Mouse (Mus musculus): ENCODE data around the gene Zfp595. TPM values are rescaled to one million over a fixed set of nuclear protein-coding genes. Genes with fewer than 3 reads are reported as not detected.
A peak's percentile ranks its signal among the peaks of the same experiment; 100 is the strongest.
"Not testable (repeated sequence)": the region's sequence is repeated elsewhere in the genome, so short reads cannot be mapped to it uniquely, and the experiment has no call there.

Gene Zfp595
- polyA plus RNA-seq (2014; fragmentation: Nextera tagmentation; extraction: Ambion mirVana) = 1.8 and 3.0 TPM in 2 replicates

DNA sequence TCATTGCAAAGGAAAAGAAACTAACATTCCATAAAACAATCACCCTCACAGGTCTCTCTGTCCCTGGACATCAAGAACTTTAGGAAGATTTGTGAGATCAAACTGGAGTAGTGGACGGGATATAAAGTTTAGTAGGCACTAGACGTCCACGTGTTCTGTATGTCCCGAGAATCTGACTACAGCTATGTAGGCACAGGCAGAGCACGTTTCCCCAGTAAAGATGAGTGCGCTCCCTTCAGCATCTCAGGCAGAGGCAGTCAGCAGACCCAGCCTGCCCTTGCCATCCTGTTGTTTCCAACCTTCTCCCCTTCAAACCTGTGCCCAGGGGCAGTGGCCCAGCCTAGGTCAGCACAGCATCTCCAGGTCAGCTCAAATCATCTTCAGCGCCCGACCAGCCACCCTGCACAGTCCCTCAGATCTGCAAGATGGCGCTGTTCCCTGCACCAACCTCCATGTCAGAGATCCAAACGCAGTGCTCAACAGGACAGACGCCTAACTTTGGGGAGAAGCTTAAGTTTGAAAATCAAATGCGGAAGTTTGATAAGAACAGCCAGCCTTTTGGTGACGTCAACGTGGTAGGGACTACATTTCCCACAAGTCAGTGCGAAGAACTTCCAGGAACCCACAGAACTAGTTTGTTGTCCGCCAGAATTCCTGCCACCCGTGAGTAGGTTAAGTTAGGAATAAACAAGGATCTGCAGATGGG lies at the start of gene Zfp595:
TSS of gene Zfp595 (minus strand) at position 552 of the 706 bp plus-strand sequence.
- Histone ChIP-seq H3K36me3 (ENCODE audit: control insufficient read depth, insufficient read depth, low read length) (no peaks in the 10 kb centered on the region), H3K9ac (replicated peaks; ENCODE audit: low read depth, low read length) (peak within 1 kb of the TSS; percentile 39), H3K4me3 (ENCODE audit: low read depth, low read length) (peak within 1 kb of the TSS; percentile 40), H3K4me1 (ENCODE audit: control insufficient read depth, insufficient read depth, low read length) (peaks cover 4% of the 10 kb centered on the region; the same call in 1 of the 2 replicates), H3K27me3 (ENCODE audit: control insufficient read depth, insufficient read depth, low read length) (no peaks in the 10 kb centered on the region), H3K9me3 (ENCODE audit: control insufficient read depth, low read length) (no peaks in the 10 kb centered on the region), H3K27ac (ENCODE audit: low read depth, low read length) (no peak within 1 kb of the TSS), H3K4me2 (ENCODE audit: low read depth, low read length) (peak within 1 kb of the TSS; percentile 61)
- WGBS = 18% methylated on average over 17 of the region's 17 CpGs
- peak; percentile 94 for ATAC-seq (ENCODE audit: low read depth)

DNA sequence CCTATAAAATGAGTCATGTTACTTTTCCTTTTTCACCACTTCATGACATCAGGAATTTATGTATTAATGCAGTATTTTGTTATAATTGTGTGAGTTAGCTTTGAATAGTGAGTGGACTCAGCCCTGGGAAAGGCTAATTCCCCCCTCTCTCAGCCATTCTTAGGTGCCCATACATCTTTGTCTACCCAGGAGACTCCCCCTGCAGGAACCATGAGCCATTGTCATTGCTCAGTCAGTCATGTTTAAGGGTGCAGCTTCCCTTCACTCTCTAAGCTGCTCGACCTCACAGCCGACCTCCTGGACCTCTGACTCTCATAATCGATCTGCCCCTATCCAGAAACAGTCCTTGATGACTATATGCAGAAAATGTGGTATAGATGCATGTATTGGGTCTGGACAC lies 43.9 kb upstream of the Zfp595 start:
- not testable (repeated sequence) for H3K9ac ChIP-seq (replicated peaks; ENCODE audit: low read depth, low read length); H3K4me2 ChIP-seq (ENCODE audit: low read depth, low read length); H3K4me3 ChIP-seq (ENCODE audit: low read depth, low read length); H3K27ac ChIP-seq (ENCODE audit: low read depth, low read length); H3K4me1 ChIP-seq (ENCODE audit: control insufficient read depth, insufficient read depth, low read length); H3K27me3 ChIP-seq (ENCODE audit: control insufficient read depth, insufficient read depth, low read length); H3K9me3 ChIP-seq (ENCODE audit: control insufficient read depth, low read length); H3K36me3 ChIP-seq (ENCODE audit: control insufficient read depth, insufficient read depth, low read length)
- ATAC-seq (ENCODE audit: low read depth) = peak; percentile 41; the same call in 1 of the 2 replicates
- 66% methylated on average over 3 of the region's 3 CpGs for WGBS

DNA sequence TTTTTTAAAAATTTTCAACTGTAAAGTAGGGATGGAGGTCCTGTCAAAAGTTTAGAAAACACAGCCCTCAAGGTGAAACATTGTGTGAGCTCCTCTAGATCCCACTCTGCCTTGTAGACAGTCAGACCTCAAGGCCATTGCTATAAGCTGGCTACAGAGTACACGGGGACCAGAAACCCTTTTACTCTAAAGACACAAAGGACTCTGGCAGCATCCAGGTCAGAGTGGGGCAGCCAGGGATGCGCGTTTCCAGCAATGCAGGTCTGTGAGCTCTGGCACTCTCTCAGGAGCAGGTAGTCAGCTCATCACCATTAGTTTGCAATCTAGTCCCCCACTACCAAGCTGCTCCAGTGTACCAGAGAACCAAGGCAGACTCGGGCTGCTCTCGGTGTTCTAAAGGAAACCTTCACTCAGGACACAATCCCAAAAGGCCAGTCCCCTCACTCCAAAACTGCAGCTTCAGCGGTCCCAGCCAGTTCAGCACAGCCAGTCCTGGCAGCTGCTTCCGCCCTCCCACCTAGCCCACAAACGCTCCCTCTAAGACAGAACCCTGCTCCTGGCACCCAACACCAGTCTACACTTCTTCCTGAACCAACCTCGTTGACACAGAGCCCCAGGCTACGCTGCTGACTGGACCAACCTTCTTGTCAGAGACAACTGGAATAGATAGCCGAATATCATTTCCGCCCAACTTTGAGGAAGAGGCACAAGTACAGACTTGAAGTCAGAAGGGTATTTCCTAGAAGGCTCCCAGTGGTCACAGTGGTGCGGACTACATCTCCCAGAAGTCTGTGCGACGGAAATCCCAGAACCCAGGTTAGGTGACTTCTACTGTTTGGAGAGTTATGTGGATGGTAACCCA lies 42.9 kb upstream of the Zfp595 start, which contains the start of the genes Gm28041 and Zfp456:
TSS of gene Gm28041 (minus strand) at position 684 of the 862 bp plus-strand sequence.
TSS of gene Zfp456 (minus strand) at position 761 of the 862 bp plus-strand sequence.
- not testable (repeated sequence) for H3K9ac ChIP-seq (replicated peaks; ENCODE audit: low read depth, low read length); H3K27me3 ChIP-seq (ENCODE audit: control insufficient read depth, insufficient read depth, low read length); H3K4me1 ChIP-seq (ENCODE audit: control insufficient read depth, insufficient read depth, low read length); H3K9me3 ChIP-seq (ENCODE audit: control insufficient read depth, low read length); H3K36me3 ChIP-seq (ENCODE audit: control insufficient read depth, insufficient read depth, low read length); H3K27ac ChIP-seq (ENCODE audit: low read depth, low read length)
- Histone ChIP-seq H3K4me2 (ENCODE audit: low read depth, low read length) (peak within 1 kb of the TSS; percentile 49), H3K4me3 (ENCODE audit: low read depth, low read length) (peak within 1 kb of the TSS; percentile 26)
- 23% methylated on average over 13 of the region's 15 CpGs for WGBS
- peak; percentile 97 for ATAC-seq (ENCODE audit: low read depth)

DNA sequence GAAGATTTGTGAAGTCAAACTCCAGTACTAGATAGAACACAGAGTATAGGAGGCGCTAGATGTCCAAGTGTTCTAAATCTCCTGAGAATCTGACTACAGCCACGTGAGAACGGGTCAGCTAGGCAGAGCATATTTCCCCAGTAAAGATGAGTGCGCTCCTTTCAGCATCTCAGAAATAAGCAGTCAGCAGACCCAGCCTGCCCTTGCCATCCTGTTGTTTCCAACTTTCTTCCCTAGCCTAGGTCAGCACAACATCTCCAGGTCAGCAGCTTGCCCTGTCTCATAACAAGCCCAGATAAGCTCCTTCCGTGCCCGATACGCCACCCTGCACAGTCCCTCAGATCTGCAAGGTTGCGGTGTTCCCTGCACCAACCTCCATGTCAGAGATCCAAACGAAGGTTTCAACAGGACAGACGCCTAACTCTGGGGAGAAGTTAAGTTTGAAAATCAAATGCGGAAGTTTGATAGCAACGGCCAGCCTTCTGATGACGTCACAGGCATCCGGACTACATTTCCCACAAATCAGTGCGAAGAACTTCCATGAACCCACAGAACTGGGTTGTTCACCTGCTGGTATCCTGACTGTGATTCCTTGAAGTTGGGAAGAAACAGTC lies 27.9 kb upstream of the Zfp595 start, which contains the start of the genes Gm28044 and Zfp953:
TSS of gene Gm28044 (minus strand) at position 406 of the 614 bp plus-strand sequence.
TSS of gene Zfp953 (minus strand) at position 475 of the 614 bp plus-strand sequence.
- H3K9ac ChIP-seq (replicated peaks; ENCODE audit: low read depth, low read length) = peak within 1 kb of the TSS; percentile 47
- H3K27ac ChIP-seq (ENCODE audit: low read depth, low read length) = no peak within 1 kb of the TSS
- H3K4me3 ChIP-seq (ENCODE audit: low read depth, low read length) = peak within 1 kb of the TSS; percentile 60
- H3K4me1 ChIP-seq (ENCODE audit: control insufficient read depth, insufficient read depth, low read length) = 0 out of 2 replicates have a peak, but pooled peaks cover 3% of the 10 kb centered on the region
- no peaks in the 10 kb centered on the region for H3K36me3 ChIP-seq (ENCODE audit: control insufficient read depth, insufficient read depth, low read length)
- peak; percentile 97 for ATAC-seq (ENCODE audit: low read depth)
- H3K27me3 ChIP-seq (ENCODE audit: control insufficient read depth, insufficient read depth, low read length) = no peaks in the 10 kb centered on the region
- H3K9me3 ChIP-seq (ENCODE audit: control insufficient read depth, low read length) = no peaks in the 10 kb centered on the region
- H3K4me2 ChIP-seq (ENCODE audit: low read depth, low read length) = peak within 1 kb of the TSS; percentile 63
- under 1% methylated on average over 15 of the region's 15 CpGs for WGBS

DNA sequence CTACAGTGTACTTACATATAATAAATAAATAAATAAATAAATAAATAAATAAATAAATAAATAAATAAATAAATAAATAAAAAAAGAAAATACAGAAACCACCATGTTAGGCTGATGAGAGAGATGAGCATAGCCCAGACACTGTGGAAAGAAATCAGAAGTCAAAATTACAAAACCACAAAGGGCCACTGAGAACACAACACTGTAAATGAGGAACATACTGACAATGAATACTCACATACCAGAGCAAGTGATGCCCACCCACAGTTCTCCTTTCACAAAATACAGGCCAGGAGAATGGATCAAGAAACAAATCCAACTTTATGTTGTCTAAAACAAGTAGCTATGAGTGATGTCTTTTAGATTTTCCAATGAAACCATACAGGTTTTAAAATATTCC lies 19.5 kb upstream of the Zfp595 start:
- no peak overlapping the region for H3K4me3 ChIP-seq (ENCODE audit: low read depth, low read length)

DNA sequence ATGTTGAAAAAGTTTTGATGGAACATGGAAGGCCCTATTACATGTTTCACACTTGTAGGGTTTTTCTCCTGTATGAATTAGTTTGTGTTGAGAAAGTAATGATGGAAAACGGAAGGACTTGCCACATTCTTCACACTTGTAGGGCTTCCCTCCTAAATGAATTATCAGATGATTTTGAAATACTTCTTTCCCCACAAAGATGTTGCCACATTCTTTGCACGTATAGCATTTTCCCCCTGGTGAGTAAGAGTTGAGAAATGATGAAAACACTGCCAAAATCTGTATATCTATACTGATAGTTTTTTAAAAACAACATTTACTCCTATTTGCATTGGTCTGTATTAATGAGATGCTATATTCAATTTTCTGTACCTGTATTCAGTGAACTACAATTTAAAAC lies 11.1 kb upstream of the Zfp595 start:
- Histone ChIP-seq H3K9ac (replicated peaks; ENCODE audit: low read depth, low read length) (no peak overlapping the region), H3K4me2 (ENCODE audit: low read depth, low read length) (no peak overlapping the region), H3K4me1 (ENCODE audit: control insufficient read depth, insufficient read depth, low read length) (no peaks in the 10 kb centered on the region), H3K9me3 (ENCODE audit: control insufficient read depth, low read length) (no peaks in the 10 kb centered on the region), H3K27me3 (ENCODE audit: control insufficient read depth, insufficient read depth, low read length) (no peaks in the 10 kb centered on the region), H3K36me3 (ENCODE audit: control insufficient read depth, insufficient read depth, low read length) (no peaks in the 10 kb centered on the region), H3K27ac (ENCODE audit: low read depth, low read length) (no peak overlapping the region), H3K4me3 (ENCODE audit: low read depth, low read length) (no peak overlapping the region)
- ATAC-seq (ENCODE audit: low read depth) = no peak
- 95% methylated on average over 2 of the region's 2 CpGs for WGBS

More for the DNA sequence above, 19.5 kb upstream of the Zfp595 start:
- no peaks in the 10 kb centered on the region for H3K27me3 ChIP-seq (ENCODE audit: control insufficient read depth, insufficient read depth, low read length)
- H3K4me2 ChIP-seq (ENCODE audit: low read depth, low read length) = no peak overlapping the region
- no peak for ATAC-seq (ENCODE audit: low read depth)
- H3K9ac ChIP-seq (replicated peaks; ENCODE audit: low read depth, low read length) = no peak overlapping the region
- no peaks in the 10 kb centered on the region for H3K9me3 ChIP-seq (ENCODE audit: control insufficient read depth, low read length)
- no peak overlapping the region for H3K27ac ChIP-seq (ENCODE audit: low read depth, low read length)
- no peaks in the 10 kb centered on the region for H3K4me1 ChIP-seq (ENCODE audit: control insufficient read depth, insufficient read depth, low read length)
- H3K36me3 ChIP-seq (ENCODE audit: control insufficient read depth, insufficient read depth, low read length) = no peaks in the 10 kb centered on the region

DNA sequence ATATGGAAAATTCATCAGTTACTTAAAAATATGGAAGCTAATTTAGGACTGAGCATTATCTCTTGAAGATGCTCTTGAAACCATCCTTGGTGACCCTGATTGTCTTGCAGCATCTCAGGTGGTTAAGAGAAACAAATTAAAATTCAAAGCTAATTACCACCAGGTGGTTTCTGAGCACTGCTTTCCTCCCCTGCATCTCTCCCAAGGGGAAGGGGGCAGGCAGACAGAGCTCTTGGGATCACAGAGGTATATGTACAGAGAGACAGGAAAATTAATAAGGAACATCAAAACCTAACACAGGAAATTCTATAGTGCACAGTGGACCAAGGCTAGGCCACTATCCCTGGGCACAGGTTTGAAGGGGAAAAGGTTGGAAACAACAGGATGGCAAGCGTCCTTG lies 507 bp upstream of the Zfp595 start:
- ATAC-seq (ENCODE audit: low read depth) = peak; percentile 35; the same call in 1 of the 2 replicates
- peak overlapping the region; percentile 39; the same call in 1 of the 2 replicates for H3K9ac ChIP-seq (replicated peaks; ENCODE audit: low read depth, low read length)

DNA sequence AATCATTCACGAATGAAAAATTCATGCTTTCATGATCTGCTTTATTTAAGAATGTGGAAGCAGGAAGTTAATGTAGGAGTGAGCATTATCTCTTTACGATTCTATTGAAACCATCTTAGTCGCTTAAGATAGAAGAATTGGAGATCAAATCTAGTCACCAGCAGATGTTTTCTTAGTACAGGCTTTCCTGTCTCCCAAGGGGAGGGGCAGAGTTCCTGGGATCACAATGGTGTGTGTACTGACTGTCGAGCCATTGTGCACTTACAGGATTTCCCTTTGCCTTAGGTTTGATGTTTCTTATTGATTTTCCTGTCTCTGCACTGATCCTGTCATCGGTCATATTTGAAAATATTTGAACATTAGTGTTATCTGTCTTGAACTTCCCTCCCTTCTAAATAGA lies 25.7 kb downstream of the Zfp595 start:
- Histone ChIP-seq H3K9ac (replicated peaks; ENCODE audit: low read depth, low read length) (no peak overlapping the region; the same call in 1 of the 2 replicates), H3K4me1 (ENCODE audit: control insufficient read depth, insufficient read depth, low read length) (peaks cover 7% of the 10 kb centered on the region; the same call in 1 of the 2 replicates), H3K36me3 (ENCODE audit: control insufficient read depth, insufficient read depth, low read length) (no peaks in the 10 kb centered on the region), H3K9me3 (ENCODE audit: control insufficient read depth, low read length) (no peaks in the 10 kb centered on the region), H3K4me3 (ENCODE audit: low read depth, low read length) (peak overlapping the region; percentile 47), H3K4me2 (ENCODE audit: low read depth, low read length) (peak overlapping the region; percentile 59), H3K27me3 (ENCODE audit: control insufficient read depth, insufficient read depth, low read length) (no peaks in the 10 kb centered on the region), H3K27ac (ENCODE audit: low read depth, low read length) (no peak overlapping the region; the same call in 1 of the 2 replicates)
- 39% methylated on average over 5 of the region's 5 CpGs for WGBS
- ATAC-seq (ENCODE audit: low read depth) = peak; percentile 79

More for the DNA sequence above, 507 bp upstream of the Zfp595 start:
- WGBS = 75% methylated on average over 1 of the region's 1 CpGs
- H3K9me3 ChIP-seq (ENCODE audit: control insufficient read depth, low read length) = no peaks in the 10 kb centered on the region
- peaks cover 4% of the 10 kb centered on the region; the same call in 1 of the 2 replicates for H3K4me1 ChIP-seq (ENCODE audit: control insufficient read depth, insufficient read depth, low read length)
- H3K27ac ChIP-seq (ENCODE audit: low read depth, low read length) = no peak overlapping the region
- no peaks in the 10 kb centered on the region for H3K27me3 ChIP-seq (ENCODE audit: control insufficient read depth, insufficient read depth, low read length)
- H3K4me3 ChIP-seq (ENCODE audit: low read depth, low read length) = peak overlapping the region; percentile 40
- H3K4me2 ChIP-seq (ENCODE audit: low read depth, low read length) = peak overlapping the region; percentile 61
- no peaks in the 10 kb centered on the region for H3K36me3 ChIP-seq (ENCODE audit: control insufficient read depth, insufficient read depth, low read length)
